Mouse (Mus musculus) ovary, postnatal 14 days (tissue): ENCODE measurements around the gene Slc22a13.

Experiments used
- DNase-seq: peaks from one replicate; pipeline ENCODE4 v3.0.0; 2022; ENCODE audit warnings: low spot score

Gene Slc22a13

GRCm38 (mm10) chr9:119199151-119199861 lies 9.6 kb downstream of the Slc22a13 start:
- no peak for DNase-seq

- peak; percentile 37 for DNase-seq
These were observed 16.5 kb downstream of the Slc22a13 start for GRCm38 (mm10) chr9:119192202-119192990.

- DNase-seq: no peak
These were observed 27.6 kb downstream of the Slc22a13 start for GRCm38 (mm10) chr9:119181241-119181728.

GRCm38 (mm10) chr9:119179292-119179691 lies 29.6 kb downstream of the Slc22a13 start:
- no peak for DNase-seq

- no peak for DNase-seq
These were observed 41.3 kb downstream of the Slc22a13 start for GRCm38 (mm10) chr9:119167608-119168007.

- no peak for DNase-seq
These were observed 43.4 kb downstream of the Slc22a13 start for GRCm38 (mm10) chr9:119165548-119165947.

GRCm38 (mm10) chr9:119164743-119165142 lies 44.2 kb downstream of the Slc22a13 start:
- DNase-seq: no peak

GRCm38 (mm10) chr9:119160689-119161088 lies 48.2 kb downstream of the Slc22a13 start:
- no peak for DNase-seq

- no peak for DNase-seq
These were observed 50.0 kb downstream of the Slc22a13 start, which contains the start of gene Gm47289 for GRCm38 (mm10) chr9:119158861-119159260. Gm47289 (plus strand) TSS chr9:119159161.

- peak; percentile 77 for DNase-seq
These were observed 52.4 kb downstream of the Slc22a13 start, which contains the start of gene Acaa1b for GRCm38 (mm10) chr9:119156278-119157201. Acaa1b (minus strand) TSS chr9:119157093.

- peak; percentile 14 for DNase-seq
These were observed 53.1 kb downstream of the Slc22a13 start for GRCm38 (mm10) chr9:119155826-119156225.

- DNase-seq: no peak
These were observed 53.5 kb downstream of the Slc22a13 start for GRCm38 (mm10) chr9:119155416-119155815.

GRCm38 (mm10) chr9:119151751-119152150 lies 57.1 kb downstream of the Slc22a13 start:
- DNase-seq: no peak

- DNase-seq: peak; percentile 51
These were observed 59.3 kb downstream of the Slc22a13 start for GRCm38 (mm10) chr9:119149601-119150000.

GRCm38 (mm10) chr9:119146098-119146770 lies 62.7 kb downstream of the Slc22a13 start:
- no peak for DNase-seq

- no peak for DNase-seq
These were observed 63.3 kb downstream of the Slc22a13 start for GRCm38 (mm10) chr9:119145638-119146037.

- no peak for DNase-seq
These were observed 63.8 kb downstream of the Slc22a13 start for GRCm38 (mm10) chr9:119145137-119145536.

- no peak for DNase-seq
These were observed 64.2 kb downstream of the Slc22a13 start for GRCm38 (mm10) chr9:119144696-119145095.

- no peak for DNase-seq
These were observed 65.5 kb downstream of the Slc22a13 start for GRCm38 (mm10) chr9:119143372-119143771.
